Mouse (Mus musculus): ENCODE results near the gene Disp2. TPM values are rescaled to one million over a fixed set of nuclear protein-coding genes. Genes with fewer than 3 reads are reported as not detected.

Disp2 gene
- polyA plus RNA-seq, 1 experiment from 2014 or later = 8.9 TPM

- peak overlapping the region; percentile 84 for H3K27ac ChIP-seq
- peaks cover 18% of the 10 kb centered on the region for H3K4me1 ChIP-seq (replicated peaks)
- H3K4me3 ChIP-seq = peak overlapping the region; percentile 50
- DNase-seq (ENCODE audit: low spot score) = no peak
- H3K36me3 ChIP-seq = no peaks in the 10 kb centered on the region
- 9% methylated on average over 10 of the region's 10 CpGs for WGBS
- peaks cover 17% of the 10 kb centered on the region for H3K27me3 ChIP-seq (ENCODE audit: insufficient read depth, poor library complexity, severe bottlenecking)
- no peaks in the 10 kb centered on the region for H3K9me3 ChIP-seq
These were observed 454 bp upstream of the Disp2 start for GRCm38 (mm10) chr2:118779065-118779464.

DNA sequence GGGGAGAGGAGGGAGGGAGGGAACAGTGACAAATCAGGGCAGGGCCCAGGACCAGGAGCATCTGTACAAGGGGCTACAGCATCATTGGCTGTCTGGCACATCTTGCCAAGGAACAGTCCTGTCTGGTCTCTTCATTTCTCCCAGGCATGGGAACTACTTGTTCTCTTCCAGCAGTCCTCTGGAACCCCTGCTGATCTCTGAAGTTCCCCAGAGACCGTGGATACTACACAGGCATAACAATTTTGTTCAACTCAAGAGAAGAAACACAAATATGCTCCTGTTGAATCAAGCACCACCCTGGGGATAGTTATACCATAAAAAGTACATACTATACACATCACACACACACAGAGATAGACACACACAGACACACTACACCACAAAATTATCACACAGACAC lies 1.6 kb downstream of the Disp2 start:
- no peak for DNase-seq (ENCODE audit: low spot score)
- WGBS = 33% methylated on average over 1 of the region's 1 CpGs

GRCm38 (mm10) chr2:118782303-118782702 lies 2.8 kb downstream of the Disp2 start:
- Histone ChIP-seq H3K4me3 (no peak overlapping the region), H3K4me1 (replicated peaks) (peaks cover 16% of the 10 kb centered on the region), H3K27ac (no peak overlapping the region), H3K27me3 (ENCODE audit: insufficient read depth, poor library complexity, severe bottlenecking) (peaks cover 19% of the 10 kb centered on the region), H3K36me3 (peaks cover 2% of the 10 kb centered on the region; the same call in 1 of the 2 replicates), H3K9me3 (no peaks in the 10 kb centered on the region)
- no peak for DNase-seq (ENCODE audit: low spot score)
- WGBS = 78% methylated on average over 4 of the region's 4 CpGs

More for the DNA sequence above, 1.6 kb downstream of the Disp2 start:
- Histone ChIP-seq H3K27me3 (ENCODE audit: insufficient read depth, poor library complexity, severe bottlenecking) (peaks cover 17% of the 10 kb centered on the region), H3K27ac (no peak overlapping the region), H3K9me3 (no peaks in the 10 kb centered on the region), H3K4me1 (replicated peaks) (peaks cover 16% of the 10 kb centered on the region), H3K36me3 (no peaks in the 10 kb centered on the region), H3K4me3 (no peak overlapping the region)

- Histone ChIP-seq H3K27me3 (ENCODE audit: insufficient read depth, poor library complexity, severe bottlenecking) (peaks cover 27% of the 10 kb centered on the region), H3K27ac (no peak overlapping the region), H3K36me3 (peaks cover 5% of the 10 kb centered on the region; the same call in 1 of the 2 replicates), H3K9me3 (no peaks in the 10 kb centered on the region), H3K4me3 (no peak overlapping the region), H3K4me1 (replicated peaks) (peaks cover 16% of the 10 kb centered on the region)
- no peak for DNase-seq (ENCODE audit: low spot score)
- WGBS = 68% methylated on average over 5 of the region's 5 CpGs
These were observed 3.6 kb downstream of the Disp2 start for GRCm38 (mm10) chr2:118783093-118783492.

DNA sequence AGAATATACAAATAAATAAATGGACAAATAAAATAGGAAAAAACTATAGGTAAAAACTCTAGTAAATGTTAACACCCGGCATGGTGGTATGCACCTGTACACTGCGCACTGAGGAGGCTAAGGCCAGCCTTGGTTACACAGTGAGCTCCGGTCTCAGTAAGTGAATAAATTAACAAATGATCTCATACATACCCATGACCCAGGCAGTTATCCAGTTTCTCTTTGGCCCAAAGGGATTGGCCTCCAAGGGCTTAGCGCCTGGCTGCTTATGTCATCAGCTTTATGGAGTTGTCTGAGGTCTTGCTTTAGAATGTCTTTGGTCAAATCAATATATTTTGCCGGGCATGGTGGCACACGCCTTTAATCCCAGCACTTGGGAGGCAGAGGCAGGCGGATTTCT lies 4.1 kb downstream of the Disp2 start:
- Histone ChIP-seq H3K36me3 (peaks cover 5% of the 10 kb centered on the region; the same call in 1 of the 2 replicates), H3K27me3 (ENCODE audit: insufficient read depth, poor library complexity, severe bottlenecking) (peaks cover 27% of the 10 kb centered on the region), H3K4me1 (replicated peaks) (peaks cover 16% of the 10 kb centered on the region), H3K9me3 (no peaks in the 10 kb centered on the region), H3K27ac (no peak overlapping the region), H3K4me3 (no peak overlapping the region)
- WGBS = 88% methylated on average over 7 of the region's 7 CpGs
- no peak for DNase-seq (ENCODE audit: low spot score)

DNA sequence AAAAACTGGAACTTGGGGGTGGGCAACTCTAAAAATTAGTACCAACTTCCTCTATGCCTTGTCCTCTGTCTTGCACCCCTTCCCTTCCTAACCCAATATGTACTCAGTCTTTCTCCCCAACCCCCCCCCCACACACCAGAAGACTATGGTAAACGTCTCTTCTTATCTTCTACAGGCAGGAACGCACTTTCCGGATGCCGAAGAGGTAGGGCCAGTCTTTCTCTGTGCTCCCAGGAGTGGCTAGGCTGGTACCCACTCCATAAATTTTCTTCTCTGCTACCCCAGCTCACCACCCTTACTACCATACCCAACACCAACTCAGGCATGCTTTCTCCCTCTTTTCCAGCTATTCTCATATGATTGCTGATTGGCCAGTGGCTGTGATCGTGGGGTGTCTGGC lies 7.0 kb downstream of the Disp2 start:
- no peaks in the 10 kb centered on the region for H3K9me3 ChIP-seq
- 90% methylated on average over 5 of the region's 5 CpGs for WGBS
- no peak for DNase-seq (ENCODE audit: low spot score)
- no peak overlapping the region for H3K27ac ChIP-seq
- no peak overlapping the region for H3K4me3 ChIP-seq
- H3K4me1 ChIP-seq (replicated peaks) = peaks cover 13% of the 10 kb centered on the region
- H3K27me3 ChIP-seq (ENCODE audit: insufficient read depth, poor library complexity, severe bottlenecking) = peaks cover 40% of the 10 kb centered on the region
- peaks cover 5% of the 10 kb centered on the region; the same call in 1 of the 2 replicates for H3K36me3 ChIP-seq

DNA sequence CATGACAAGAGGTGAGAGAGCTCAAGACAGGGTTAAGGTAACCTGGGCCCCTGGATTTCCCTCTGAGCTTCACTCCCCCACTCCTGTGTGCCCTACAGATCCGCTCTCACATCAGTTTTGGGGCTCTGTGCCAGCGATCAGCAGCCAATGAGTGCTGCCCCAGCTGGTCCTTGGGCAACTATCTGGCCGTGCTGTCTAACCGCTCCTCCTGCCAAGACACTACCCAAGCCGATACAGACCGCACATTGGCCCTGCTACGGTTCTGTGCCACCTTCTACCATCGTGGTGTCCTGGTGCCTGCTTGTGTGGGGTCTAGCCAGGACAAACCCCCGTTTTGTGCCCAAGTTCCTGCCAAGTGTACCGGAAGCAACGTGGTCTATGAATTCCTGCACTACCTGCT lies 10.0 kb downstream of the Disp2 start:
- DNase-seq (ENCODE audit: low spot score) = no peak
- peaks cover 53% of the 10 kb centered on the region for H3K27me3 ChIP-seq (ENCODE audit: insufficient read depth, poor library complexity, severe bottlenecking)

GRCm38 (mm10) chr2:118790221-118790550 lies 10.7 kb downstream of the Disp2 start:
- Histone ChIP-seq H3K27me3 (ENCODE audit: insufficient read depth, poor library complexity, severe bottlenecking) (peaks cover 53% of the 10 kb centered on the region), H3K4me1 (replicated peaks) (peaks cover 13% of the 10 kb centered on the region), H3K27ac (no peak overlapping the region; the same call in 1 of the 2 replicates), H3K9me3 (no peaks in the 10 kb centered on the region), H3K36me3 (peaks cover 5% of the 10 kb centered on the region; the same call in 1 of the 2 replicates), H3K4me3 (peak overlapping the region; percentile 35)
- 55% methylated on average over 12 of the region's 12 CpGs for WGBS
- DNase-seq (ENCODE audit: low spot score) = no peak

More for the DNA sequence above, 10.0 kb downstream of the Disp2 start:
- Histone ChIP-seq H3K4me1 (replicated peaks) (peaks cover 13% of the 10 kb centered on the region), H3K9me3 (no peaks in the 10 kb centered on the region), H3K4me3 (no peak overlapping the region), H3K27ac (no peak overlapping the region), H3K36me3 (peaks cover 5% of the 10 kb centered on the region; the same call in 1 of the 2 replicates)
- WGBS = 90% methylated on average over 11 of the region's 11 CpGs

- Histone ChIP-seq H3K36me3 (peaks cover 5% of the 10 kb centered on the region; the same call in 1 of the 2 replicates), H3K4me1 (replicated peaks) (peaks cover 13% of the 10 kb centered on the region), H3K4me3 (peak overlapping the region; percentile 35), H3K27ac (peak overlapping the region; percentile 29), H3K9me3 (no peaks in the 10 kb centered on the region), H3K27me3 (ENCODE audit: insufficient read depth, poor library complexity, severe bottlenecking) (peaks cover 53% of the 10 kb centered on the region)
- WGBS = 28% methylated on average over 44 of the region's 44 CpGs
- DNase-seq (ENCODE audit: low spot score) = peak; percentile 74
These were observed 11.3 kb downstream of the Disp2 start for GRCm38 (mm10) chr2:118790551-118791525.

GRCm38 (mm10) chr2:118791591-118792258 lies 12.2 kb downstream of the Disp2 start:
- H3K9me3 ChIP-seq = no peaks in the 10 kb centered on the region
- WGBS = 93% methylated on average over 26 of the region's 26 CpGs
- peaks cover 53% of the 10 kb centered on the region for H3K27me3 ChIP-seq (ENCODE audit: insufficient read depth, poor library complexity, severe bottlenecking)
- no peak overlapping the region for H3K4me3 ChIP-seq
- H3K4me1 ChIP-seq (replicated peaks) = peaks cover 13% of the 10 kb centered on the region
- H3K27ac ChIP-seq = no peak overlapping the region
- DNase-seq (ENCODE audit: low spot score) = no peak
- peaks cover 5% of the 10 kb centered on the region; the same call in 1 of the 2 replicates for H3K36me3 ChIP-seq

GRCm38 (mm10) chr2:118792259-118792613 lies 12.7 kb downstream of the Disp2 start:
- Histone ChIP-seq H3K27ac (no peak overlapping the region), H3K4me1 (replicated peaks) (peaks cover 13% of the 10 kb centered on the region), H3K36me3 (0 out of 2 replicates have a peak, but pooled peaks cover 3% of the 10 kb centered on the region), H3K27me3 (ENCODE audit: insufficient read depth, poor library complexity, severe bottlenecking) (peaks cover 51% of the 10 kb centered on the region), H3K9me3 (no peaks in the 10 kb centered on the region), H3K4me3 (no peak overlapping the region)
- WGBS = 77% methylated on average over 4 of the region's 4 CpGs
- no peak for DNase-seq (ENCODE audit: low spot score)

- WGBS = 85% methylated on average over 4 of the region's 4 CpGs
- H3K4me1 ChIP-seq (replicated peaks) = peaks cover 13% of the 10 kb centered on the region
- no peak for DNase-seq (ENCODE audit: low spot score)
These were observed 14.1 kb downstream of the Disp2 start for GRCm38 (mm10) chr2:118793636-118794035.

More at GRCm38 (mm10) chr2:118793636-118794035, 14.1 kb downstream of the Disp2 start:
- no peak overlapping the region for H3K27ac ChIP-seq
- H3K27me3 ChIP-seq (ENCODE audit: insufficient read depth, poor library complexity, severe bottlenecking) = peaks cover 39% of the 10 kb centered on the region
- H3K9me3 ChIP-seq = no peaks in the 10 kb centered on the region
- no peak overlapping the region for H3K4me3 ChIP-seq
- H3K36me3 ChIP-seq = no peaks in the 10 kb centered on the region

Data from hindbrain, embryonic 10.5 days (tissue).